Mouse (Mus musculus): ENCODE results near the gene Gpr180.

DNA sequence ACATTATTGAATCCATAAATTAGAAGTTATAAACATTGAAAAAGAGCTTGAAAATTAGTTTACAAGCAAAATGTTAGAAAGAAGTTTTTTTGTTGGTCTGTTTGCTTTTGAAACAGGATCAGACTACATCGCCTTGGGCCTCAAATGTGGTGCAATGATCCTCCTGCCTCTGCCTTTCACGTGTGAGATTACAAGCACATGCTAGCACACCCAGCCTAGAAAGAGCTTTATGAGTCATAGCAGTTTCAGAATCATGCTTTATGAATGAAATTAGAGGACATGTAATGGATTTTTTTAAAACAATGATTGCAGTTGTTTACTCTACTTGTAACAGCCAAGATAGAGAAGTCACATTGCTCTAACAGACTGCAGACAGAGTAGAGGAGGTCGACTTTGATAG lies 24.8 kb downstream of the Gpr180 start:
- TF ChIP-seq CTCF (IDR thresholded peaks at IDR 0.05; ENCODE audit: low read depth) (no peak), EP300 (optimal IDR thresholded peaks at IDR 0.05) (no peak)
